16 mouse cellular contexts compared by ENCODE assay signal in the genomic region with DNA sequence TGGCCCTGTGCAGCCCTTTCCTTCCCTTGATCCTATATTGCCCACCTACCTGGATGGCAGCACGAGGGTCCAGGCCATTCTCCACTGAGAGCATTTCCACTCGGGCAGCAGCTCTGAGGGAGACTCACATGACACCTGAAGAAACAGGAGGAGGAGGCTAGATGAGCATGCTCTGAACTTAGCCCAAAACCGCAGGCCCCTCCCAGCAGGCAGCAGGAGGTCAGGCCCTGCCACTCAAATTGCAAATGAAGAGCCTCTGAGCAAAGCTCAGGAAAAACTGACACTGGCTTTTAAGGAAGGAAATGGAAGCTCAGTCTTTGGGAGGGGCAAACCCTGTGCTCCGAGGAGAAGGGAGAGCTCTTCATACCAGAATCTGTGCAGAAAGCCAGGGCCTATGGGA. TPM values are rescaled to one million over a fixed set of nuclear protein-coding genes. Genes with fewer than 3 reads are reported as not detected.
DNase-seq lines count a peak whose midpoint lies in the region; ATAC-seq and TF ChIP-seq lines count a peak whose summit lies in the region.
"Had no signal": no experiment of that assay in that cellular context is flagged by ENCODE, and none has a peak within 500 bp of the region (broad histone marks: within the 10 kb centered on the region; RNA-seq: fewer than 3 reads in every experiment).

No protein-coding gene starts in this region.

- no peaks in the 10 kb centered on the region for H3K27me3 ChIP-seq in kidney, adult 2 months (replicated peaks; ENCODE audit: control insufficient read depth, insufficient read depth, low read length)
- no peaks in the 10 kb centered on the region for H3K27me3 ChIP-seq in midbrain, embryonic 16.5 days (ENCODE audit: control insufficient read depth, insufficient read depth, low read depth, low read length)
- H3K27me3 ChIP-seq in forebrain, embryonic 16.5 days (replicated peaks; ENCODE audit: control insufficient read depth, insufficient read depth, low read length), result no peaks in the 10 kb centered on the region
- H3K27me3 ChIP-seq: neural tube, embryonic 12.5 days had no signal

- no peak overlapping the region for H3K9ac ChIP-seq in midbrain, embryonic 16.5 days (ENCODE audit: low read depth, low read length)
- no peak overlapping the region for H3K9ac ChIP-seq in forebrain, embryonic 16.5 days (replicated peaks; ENCODE audit: low read depth, low read length)
- H3K9ac ChIP-seq: hindbrain, embryonic 14.5 days; neural tube, embryonic 12.5 days had no signal

- no peak for TF ChIP-seq POLR2A in kidney, adult 2 months (IDR thresholded peaks at IDR 0.05; ENCODE audit: low read depth, low read length)

- peak; percentile 86 for DNase-seq in kidney, adult 2 months
- no peak for DNase-seq in kidney, postnatal 4 days
- DNase-seq in thymus, postnatal 25 days, result peak; percentile 18
- no peak for DNase-seq in thymus, adult 18-20 months
- peak; percentile 61 for DNase-seq in kidney, postnatal 14 days
- no peak for DNase-seq in gastrocnemius, postnatal 10 days
- DNase-seq: cerebellum, adult 8-10 months; embryo, embryonic 11 days; layer of hippocampus, postnatal 36 days; right cerebral cortex, postnatal 4 days had no signal

- WGBS in kidney, adult 2 months, result 42% methylated on average over 4 of the region's 4 CpGs
- WGBS in midbrain, embryonic 16.5 days, result 73% methylated on average over 4 of the region's 4 CpGs
- WGBS in forebrain, embryonic 16.5 days, result 70% methylated on average over 4 of the region's 4 CpGs

- no peaks in the 10 kb centered on the region for H3K36me3 ChIP-seq in kidney, adult 2 months (ENCODE audit: control insufficient read depth, insufficient read depth, low read length)
- peaks cover 6% of the 10 kb centered on the region; the same call in 1 of the 2 replicates for H3K36me3 ChIP-seq in midbrain, embryonic 16.5 days (ENCODE audit: control insufficient read depth, insufficient read depth, low read length)
- H3K36me3 ChIP-seq in forebrain, embryonic 16.5 days (ENCODE audit: control insufficient read depth, insufficient read depth), result no peaks in the 10 kb centered on the region

- no peak overlapping the region for H3K27ac ChIP-seq in kidney, adult 2 months (ENCODE audit: insufficient read depth, low read depth, low read length)
- H3K27ac ChIP-seq in midbrain, embryonic 16.5 days (ENCODE audit: low read length), result no peak overlapping the region
- H3K27ac ChIP-seq in forebrain, embryonic 16.5 days (ENCODE audit: low read length), result no peak overlapping the region
- H3K27ac ChIP-seq: hindbrain, embryonic 14.5 days; kidney, postnatal 0 days; neural tube, embryonic 12.5 days had no signal

- peaks cover 10% of the 10 kb centered on the region; the same call in 1 of the 2 replicates for H3K4me1 ChIP-seq in kidney, adult 2 months (ENCODE audit: control insufficient read depth, insufficient read depth, low read length)
- no peaks in the 10 kb centered on the region for H3K4me1 ChIP-seq in midbrain, embryonic 16.5 days (ENCODE audit: control insufficient read depth, insufficient read depth, low read length)
- no peaks in the 10 kb centered on the region for H3K4me1 ChIP-seq in forebrain, embryonic 16.5 days (replicated peaks; ENCODE audit: control insufficient read depth, insufficient read depth, low read length)
- H3K4me1 ChIP-seq: neural tube, embryonic 12.5 days had no signal

- H3K4me2 ChIP-seq in midbrain, embryonic 16.5 days (ENCODE audit: low read length), result no peak overlapping the region
- H3K4me2 ChIP-seq in forebrain, embryonic 16.5 days (ENCODE audit: low read length), result no peak overlapping the region
- H3K4me2 ChIP-seq: hindbrain, embryonic 14.5 days; neural tube, embryonic 12.5 days had no signal

- H3K9me3 ChIP-seq in midbrain, embryonic 16.5 days (replicated peaks; ENCODE audit: control insufficient read depth, low read length, poor library complexity, severe bottlenecking), result no peaks in the 10 kb centered on the region
- no peaks in the 10 kb centered on the region for H3K9me3 ChIP-seq in forebrain, embryonic 16.5 days (ENCODE audit: control insufficient read depth, low read length)
- H3K9me3 ChIP-seq: neural tube, embryonic 12.5 days had no signal

- H3K4me3 ChIP-seq in kidney, adult 2 months (ENCODE audit: insufficient read depth, low read depth, low read length), result no peak overlapping the region
- H3K4me3 ChIP-seq in midbrain, embryonic 16.5 days (ENCODE audit: low read depth, low read length), result no peak overlapping the region
- no peak overlapping the region for H3K4me3 ChIP-seq in forebrain, embryonic 16.5 days (replicated peaks; ENCODE audit: low read length)
- H3K4me3 ChIP-seq: erythroblast, embryonic 14.5 days; neural tube, embryonic 12.5 days had no signal

- no peak for ATAC-seq in midbrain, embryonic 16.5 days
- no peak for ATAC-seq in forebrain, embryonic 16.5 days

- TF ChIP-seq CTCF in kidney, adult 2 months (conservative IDR thresholded peaks at IDR 0.05; ENCODE audit: insufficient read depth, insufficient read length, low read depth, low read length), result no peak

RNA-seq across cellular contexts. Expression of gene Plekhm1, which starts 8.7 kb away (rescaled TPM):
- polyA plus RNA-seq in kidney, adult 2 months (2012; rRNA removed), result 21.9 and 24.0 TPM in 2 replicates
- 8.9 and 9.6 TPM in 2 replicates for polyA plus RNA-seq in midbrain, embryonic 16.5 days (2015; fragmentation: Nextera tagmentation; extraction: Ambion mirVana)
- polyA plus RNA-seq in forebrain, embryonic 16.5 days (2015; fragmentation: Nextera tagmentation; extraction: Ambion mirVana), result 10.3 and 11.3 TPM in 2 replicates
- 10 to 100 TPM in 1 of 2 experiments, 1 to 10 TPM in 1; 8.2 to 10.3 TPM for total RNA-seq in gastrocnemius, postnatal 10 days (2021)

RNA-seq across cellular contexts. Expression of gene Arhgap27, which starts 40.3 kb away (rescaled TPM):
- polyA plus RNA-seq in kidney, adult 2 months (2012; rRNA removed), result 38.4 and 46.8 TPM in 2 replicates
- polyA plus RNA-seq in midbrain, embryonic 16.5 days (2015; fragmentation: Nextera tagmentation; extraction: Ambion mirVana), result 3.8 and 4.4 TPM in 2 replicates
- 3.0 and 3.3 TPM in 2 replicates for polyA plus RNA-seq in forebrain, embryonic 16.5 days (2015; fragmentation: Nextera tagmentation; extraction: Ambion mirVana)
- total RNA-seq in gastrocnemius, postnatal 10 days (2021), result 10 to 100 TPM in 1 of 2 experiments, 1 to 10 TPM in 1; 9.7 to 12.6 TPM

Comparison
In these comparisons a context has a peak if more than half of its experiments do, and no peak if none do; other contexts are left out.
1. DNase-seq: peak in kidney, adult 2 months (single experiment), thymus, postnatal 25 days (single experiment) and kidney, postnatal 14 days (single experiment); none in kidney, postnatal 4 days (0 of 2), thymus, adult 18-20 months (0 of 2) and gastrocnemius, postnatal 10 days (single experiment).